Mouse (Mus musculus) limb, embryonic 10.5 days (tissue): ENCODE measurements around the gene Glmn. TPM values are rescaled to one million over a fixed set of nuclear protein-coding genes. Genes with fewer than 3 reads are reported as not detected.

ENCODE experiments used
- DNase-seq: peaks from one replicate; pipeline ENCODE4 v3.0.0-alpha.2; 2017; ENCODE audit warnings: low spot score
- H3K27ac ChIP-seq: fragments of 300-500 bp; sonication (generic); 2 replicates; pipeline ENCODE4 v1.5.1; 2016; ENCODE audit warnings: mild to moderate bottlenecking
- H3K27me3 ChIP-seq: fragments of 300-500 bp; sonication (generic); 2 replicates; pipeline ENCODE4 v1.6.1; 2016; ENCODE audit warnings: low read depth, mild to moderate bottlenecking; ENCODE audit not compliant: poor library complexity, severe bottlenecking
- H3K36me3 ChIP-seq: fragments of 300-500 bp; sonication (generic); 2 replicates; pipeline ENCODE4 v1.6.1; 2016; ENCODE audit warnings: mild to moderate bottlenecking, moderate library complexity
- H3K4me1 ChIP-seq: fragments of 300-500 bp; sonication (generic); 2 replicates; pipeline ENCODE4 v1.6.1; 2016
- H3K4me3 ChIP-seq: fragments of 300-500 bp; sonication (generic); 2 replicates; pipeline ENCODE4 v1.5.1; 2016; ENCODE audit warnings: mild to moderate bottlenecking, moderate library complexity
- H3K9me3 ChIP-seq: fragments of 300-500 bp; sonication (generic); replicated peaks from 2 replicates; pipeline ENCODE4 v1.6.1; 2016; ENCODE audit warnings: mild to moderate bottlenecking
- WGBS: fragments of 180-500 bp; shearing (Covaris S2); methylation state at CpG from one replicate; pipeline ENCODE4 v1.1.7; 2016; 5-methylcytosine and 5-hydroxymethylcytosine counted together
- polyA plus RNA-seq: library from polyadenylated mRNA; unstranded; fragments of >200 nt; fragmentation: Nextera tagmentation; extraction: Ambion mirVana; gene quantifications from 2 replicates; pipeline ENCODE4 v1.2.1, GENCODE M21; 2016

The Glmn gene
- polyA plus RNA-seq, 1 experiment from 2014 or later = 39.0 TPM

DNA sequence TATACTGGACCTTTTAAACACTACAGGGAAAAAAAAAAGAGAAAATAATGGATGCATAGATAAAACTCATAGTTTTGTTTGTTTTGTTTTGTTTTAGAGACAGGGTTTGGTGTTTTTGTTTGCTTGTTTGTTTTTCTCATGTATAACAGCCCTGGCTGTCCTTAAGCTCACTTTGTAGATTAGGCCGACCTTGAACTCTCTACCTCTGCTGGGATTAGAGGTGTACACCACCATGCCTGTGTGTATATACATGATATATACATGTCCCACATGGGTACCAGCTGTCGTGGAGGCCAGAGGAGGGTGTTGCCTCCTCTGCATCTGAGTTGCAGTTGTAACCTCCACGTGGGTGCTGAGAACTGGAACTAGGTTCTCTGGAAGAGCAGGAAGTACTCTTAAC lies 49.2 kb downstream of the Glmn start:
- no peak overlapping the region for H3K27ac ChIP-seq
- no peaks in the 10 kb centered on the region for H3K27me3 ChIP-seq
- H3K9me3 ChIP-seq = no peaks in the 10 kb centered on the region
- no peak overlapping the region for H3K4me3 ChIP-seq
- peaks cover 31% of the 10 kb centered on the region for H3K36me3 ChIP-seq
- DNase-seq = no peak
- WGBS = 91% methylated on average over 3 of the region's 3 CpGs
- H3K4me1 ChIP-seq = no peaks in the 10 kb centered on the region

DNA sequence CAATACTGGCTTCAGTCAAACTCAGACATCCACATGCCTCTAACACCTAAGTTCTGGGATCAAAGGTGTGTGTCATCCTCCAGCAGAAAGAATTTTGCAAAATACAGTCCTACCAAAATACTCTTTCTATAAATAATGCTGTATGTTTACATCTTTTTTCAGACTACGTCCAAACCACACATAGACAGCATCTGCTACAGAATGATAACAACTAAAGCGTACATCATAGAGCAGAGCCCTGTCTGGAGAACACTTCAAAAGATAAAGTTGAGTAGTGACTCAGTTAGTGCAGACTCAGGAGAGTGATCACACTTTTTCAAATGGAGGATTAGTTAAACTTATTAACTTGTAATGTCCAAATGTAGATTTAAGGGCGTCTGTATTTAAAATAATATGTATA lies 49.7 kb downstream of the Glmn start:
- DNase-seq = no peak
- Histone ChIP-seq H3K36me3 (peaks cover 31% of the 10 kb centered on the region), H3K27ac (no peak overlapping the region), H3K4me3 (no peak overlapping the region), H3K4me1 (no peaks in the 10 kb centered on the region), H3K27me3 (no peaks in the 10 kb centered on the region), H3K9me3 (no peaks in the 10 kb centered on the region)
- whole genome bisulfite sequencing = 88% methylated on average over 3 of the region's 3 CpGs

DNA sequence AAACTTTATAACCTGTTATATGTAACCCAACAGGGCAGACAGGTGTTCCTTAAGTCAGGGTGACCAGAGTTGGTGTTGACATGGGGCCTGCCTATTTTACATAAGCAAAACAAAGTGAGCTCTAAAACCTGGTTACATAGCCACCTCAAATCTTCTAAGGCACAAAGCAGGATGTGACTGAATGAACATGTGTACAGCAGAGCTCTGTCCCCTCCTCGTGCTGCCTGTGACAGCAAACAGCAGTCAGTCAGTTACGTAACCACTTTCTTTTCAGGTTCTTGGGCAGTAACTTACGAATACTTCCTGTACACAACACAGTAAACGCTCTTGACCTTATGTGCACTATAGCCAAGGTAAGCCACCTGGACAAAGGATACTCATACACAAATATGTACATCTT lies 51.8 kb downstream of the Glmn start:
- Histone ChIP-seq H3K9me3 (no peaks in the 10 kb centered on the region), H3K36me3 (peaks cover 20% of the 10 kb centered on the region), H3K27ac (no peak overlapping the region), H3K4me1 (no peaks in the 10 kb centered on the region), H3K27me3 (no peaks in the 10 kb centered on the region), H3K4me3 (no peak overlapping the region)
- WGBS = 87% methylated on average over 4 of the region's 4 CpGs
- DNase-seq = no peak

DNA sequence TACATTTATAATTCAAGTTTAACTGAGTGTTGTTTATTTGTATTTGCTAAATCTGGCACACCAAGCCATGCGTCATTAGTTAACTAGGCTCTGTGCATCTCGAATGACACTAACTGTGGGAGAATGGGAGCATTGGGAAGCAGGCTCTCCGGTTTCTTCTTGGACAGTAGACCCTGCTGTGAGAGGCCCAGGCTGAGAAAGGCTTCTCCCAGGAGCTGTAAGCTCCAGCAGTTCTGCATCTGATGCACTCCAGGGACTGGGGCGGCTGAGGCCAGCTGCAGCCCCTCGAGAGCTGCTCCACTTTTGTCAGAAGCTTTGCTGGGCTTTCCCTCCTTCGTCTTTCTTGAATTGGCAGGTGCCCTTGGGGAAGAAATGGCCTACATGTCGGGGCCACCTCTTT lies 56.0 kb downstream of the Glmn start:
- H3K27ac ChIP-seq = no peak overlapping the region
- no peaks in the 10 kb centered on the region for H3K9me3 ChIP-seq
- no peaks in the 10 kb centered on the region for H3K36me3 ChIP-seq
- no peak overlapping the region for H3K4me3 ChIP-seq
- no peak for DNase-seq
- H3K4me1 ChIP-seq = no peaks in the 10 kb centered on the region
- no peaks in the 10 kb centered on the region for H3K27me3 ChIP-seq
- 57% methylated on average over 7 of the region's 7 CpGs for WGBS

DNA sequence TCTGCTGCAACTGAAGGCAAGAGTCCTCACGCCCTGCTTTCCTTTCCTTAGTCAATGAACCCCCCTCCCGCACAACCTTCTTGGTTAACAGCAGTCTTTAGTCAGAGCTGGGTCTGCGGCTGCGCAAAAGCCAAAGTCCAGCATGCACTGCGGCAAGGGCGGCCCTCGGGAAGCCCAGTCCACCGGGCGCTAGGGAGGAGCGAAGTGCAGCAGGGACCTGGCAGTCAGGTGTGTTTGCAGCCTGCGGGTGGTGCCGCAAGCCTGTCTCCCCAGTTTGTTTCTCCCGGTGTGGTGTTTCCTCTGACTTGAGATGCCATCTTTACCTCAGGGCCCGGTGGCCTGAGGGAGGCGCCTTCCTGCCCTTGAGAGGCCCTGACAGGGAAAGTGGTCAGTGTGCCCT lies 63.1 kb downstream of the Glmn start, which contains the start of gene 1700028K03Rik:
Gene 1700028K03Rik (plus strand): TSS at position 129 of the 400 bp plus-strand sequence.
- Histone ChIP-seq H3K4me1 (no peaks in the 10 kb centered on the region), H3K4me3 (no peak within 1 kb of the TSS), H3K36me3 (no peaks in the 10 kb centered on the region), H3K27ac (no peak within 1 kb of the TSS), H3K27me3 (no peaks in the 10 kb centered on the region), H3K9me3 (no peaks in the 10 kb centered on the region)
- 69% methylated on average over 15 of the region's 15 CpGs for WGBS
- DNase-seq = no peak

DNA sequence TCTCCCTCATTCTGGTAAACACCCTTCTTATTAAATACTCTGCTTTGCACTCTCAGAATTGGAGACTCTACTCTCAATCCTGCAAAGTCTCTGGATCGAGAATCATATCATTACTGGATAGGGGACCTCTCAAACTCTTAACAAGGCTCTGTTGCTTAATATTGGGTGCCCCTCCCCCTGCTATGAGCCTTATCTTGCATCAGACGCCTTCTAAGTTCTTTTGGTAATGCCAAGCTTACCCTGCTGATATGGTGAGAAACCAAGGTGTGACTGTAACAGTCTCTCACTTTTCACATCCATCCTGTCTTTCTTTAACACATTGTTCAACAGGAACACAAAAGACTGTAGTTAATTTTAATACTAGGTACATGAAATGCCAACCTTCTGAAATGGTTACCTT lies 64.1 kb downstream of the Glmn start:
- DNase-seq = no peak
- WGBS = 70% methylated on average over 2 of the region's 2 CpGs
- Histone ChIP-seq H3K27me3 (no peaks in the 10 kb centered on the region), H3K4me3 (no peak overlapping the region), H3K36me3 (no peaks in the 10 kb centered on the region), H3K9me3 (no peaks in the 10 kb centered on the region), H3K27ac (no peak overlapping the region), H3K4me1 (no peaks in the 10 kb centered on the region)

DNA sequence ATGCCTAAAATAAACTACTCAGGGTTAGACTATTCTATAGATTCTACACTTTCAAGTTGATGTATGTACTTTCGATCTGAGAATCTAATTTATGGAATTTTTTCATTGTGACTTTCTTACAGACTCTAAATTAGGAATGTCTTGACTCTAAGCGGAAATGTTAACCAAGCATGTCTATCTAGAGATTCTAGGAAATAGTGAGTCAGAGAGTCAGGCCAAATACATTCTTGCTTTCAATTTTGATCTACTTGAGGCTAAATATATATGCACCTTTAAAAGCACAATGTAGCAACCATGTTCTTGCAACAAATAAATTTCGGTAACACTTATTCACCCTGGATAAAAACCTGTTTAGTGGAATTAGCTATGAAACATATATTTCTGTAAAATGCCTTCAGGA lies 68.8 kb downstream of the Glmn start:
- no peaks in the 10 kb centered on the region for H3K4me1 ChIP-seq
- H3K27me3 ChIP-seq = no peaks in the 10 kb centered on the region
- no peak overlapping the region for H3K4me3 ChIP-seq
- no peaks in the 10 kb centered on the region for H3K36me3 ChIP-seq
- DNase-seq = no peak
- no peaks in the 10 kb centered on the region for H3K9me3 ChIP-seq
- 92% methylated on average over 3 of the region's 3 CpGs for WGBS
- H3K27ac ChIP-seq = no peak overlapping the region

DNA sequence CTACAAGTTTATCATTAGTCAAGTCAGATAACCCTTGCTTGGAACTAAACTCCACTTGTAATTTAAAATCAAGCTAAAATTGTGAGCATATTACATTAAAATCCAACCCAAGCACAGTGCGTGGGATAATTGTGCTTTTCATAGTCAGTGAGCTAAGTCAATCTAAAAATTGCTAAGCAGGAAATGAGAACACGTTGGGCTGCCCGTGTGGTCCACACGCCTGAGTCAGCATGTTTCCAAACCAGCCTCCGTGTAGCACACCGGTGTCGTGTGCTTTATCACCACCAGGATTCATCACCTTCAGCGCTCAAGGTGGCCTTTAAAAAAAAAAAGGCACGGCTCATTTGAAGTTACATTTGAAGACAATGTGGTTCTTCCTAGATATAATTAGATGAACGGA lies 73.4 kb downstream of the Glmn start:
- Histone ChIP-seq H3K9me3 (no peaks in the 10 kb centered on the region), H3K4me3 (no peak overlapping the region), H3K4me1 (no peaks in the 10 kb centered on the region), H3K36me3 (no peaks in the 10 kb centered on the region), H3K27me3 (no peaks in the 10 kb centered on the region), H3K27ac (no peak overlapping the region)
- DNase-seq = no peak
- WGBS = 90% methylated on average over 10 of the region's 10 CpGs

DNA sequence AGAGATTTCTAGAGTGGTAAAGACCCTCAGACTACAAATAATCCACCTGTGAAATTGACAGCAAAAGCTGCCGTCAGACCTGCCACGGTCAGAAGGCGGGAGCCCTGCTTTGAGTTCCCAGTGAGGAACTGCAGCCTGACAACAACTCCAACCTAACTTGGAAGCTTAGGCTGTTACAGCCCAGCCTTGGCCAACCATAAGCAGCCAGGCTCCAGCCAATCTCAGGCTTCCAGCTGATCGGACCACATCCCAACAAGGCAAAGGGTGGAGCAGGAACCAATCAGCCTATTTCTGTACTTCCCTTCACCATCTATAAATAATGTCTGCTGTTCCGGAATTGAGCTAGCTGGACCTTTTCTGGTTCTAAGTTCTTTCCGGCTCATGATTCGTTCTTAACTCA lies 75.8 kb downstream of the Glmn start:
- no peaks in the 10 kb centered on the region for H3K36me3 ChIP-seq
- H3K27ac ChIP-seq = no peak overlapping the region
- DNase-seq = no peak
- H3K4me1 ChIP-seq = no peaks in the 10 kb centered on the region
- no peaks in the 10 kb centered on the region for H3K27me3 ChIP-seq
- WGBS = 87% methylated on average over 7 of the region's 7 CpGs
- H3K4me3 ChIP-seq = no peak overlapping the region
- H3K9me3 ChIP-seq = no peaks in the 10 kb centered on the region

DNA sequence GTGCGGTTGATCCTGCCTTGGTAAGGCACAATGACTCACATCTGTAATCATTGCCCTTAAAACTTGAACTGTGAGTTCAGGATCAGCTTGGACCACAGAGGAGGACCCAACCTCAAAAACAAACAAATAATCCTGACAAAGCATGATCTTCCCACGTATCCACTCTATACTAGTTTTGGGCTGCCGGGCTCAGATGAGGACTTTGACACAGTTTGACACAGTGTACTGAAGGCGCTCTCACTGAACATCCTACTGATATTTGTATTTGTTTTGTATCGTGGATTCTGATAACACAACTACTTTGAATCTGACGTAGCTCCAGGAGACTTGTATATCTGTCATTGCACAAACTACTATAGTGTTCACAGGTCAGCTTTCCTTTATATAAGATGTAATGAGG lies 76.3 kb downstream of the Glmn start:
- no peaks in the 10 kb centered on the region for H3K4me1 ChIP-seq
- H3K27me3 ChIP-seq = no peaks in the 10 kb centered on the region
- 95% methylated on average over 6 of the region's 6 CpGs for WGBS
- H3K27ac ChIP-seq = no peak overlapping the region
- H3K9me3 ChIP-seq = no peaks in the 10 kb centered on the region
- H3K4me3 ChIP-seq = no peak overlapping the region
- H3K36me3 ChIP-seq = no peaks in the 10 kb centered on the region
- DNase-seq = no peak

DNA sequence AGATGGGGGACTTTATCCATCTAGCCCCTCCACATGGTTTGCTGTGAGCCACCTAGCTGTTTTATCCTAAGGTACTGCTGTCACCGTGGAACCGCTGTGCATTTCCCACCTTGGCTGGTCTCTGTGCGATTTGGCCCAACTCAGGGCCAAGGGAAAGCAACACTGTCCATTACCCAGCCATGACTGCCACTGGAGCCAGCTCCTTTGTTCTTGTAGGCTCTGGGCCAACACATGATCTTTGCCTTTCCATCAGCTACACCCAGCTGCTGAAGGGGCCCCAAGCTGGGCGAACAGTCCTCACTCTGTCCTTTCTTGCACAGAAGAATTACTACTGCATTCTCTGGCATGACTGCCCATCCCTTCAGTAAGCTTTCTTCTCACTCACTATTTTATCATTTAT lies 79.1 kb downstream of the Glmn start:
- 96% methylated on average over 4 of the region's 4 CpGs for WGBS
- DNase-seq = no peak
- Histone ChIP-seq H3K4me3 (no peak overlapping the region), H3K27me3 (no peaks in the 10 kb centered on the region), H3K4me1 (no peaks in the 10 kb centered on the region), H3K9me3 (no peaks in the 10 kb centered on the region), H3K36me3 (no peaks in the 10 kb centered on the region), H3K27ac (no peak overlapping the region)

DNA sequence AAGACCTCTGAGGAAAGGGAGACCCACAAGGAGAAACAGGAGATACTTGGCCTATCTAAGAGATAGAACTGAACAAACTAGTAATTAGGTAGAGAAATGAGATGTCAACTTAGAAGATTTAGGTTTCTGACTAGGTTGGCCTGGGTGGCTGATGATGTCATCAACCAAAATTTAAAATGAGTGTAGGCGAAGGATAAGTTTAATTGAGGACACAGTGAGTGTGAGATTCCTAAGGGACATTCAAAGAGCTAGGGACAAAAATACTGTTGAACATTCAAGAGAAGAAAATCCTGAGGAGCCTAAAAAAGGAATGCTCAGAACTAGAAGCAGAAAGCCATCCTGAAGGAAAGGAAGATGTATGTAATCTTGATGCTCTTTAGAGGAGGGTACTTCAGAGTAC lies 81.6 kb downstream of the Glmn start:
- no peaks in the 10 kb centered on the region for H3K27me3 ChIP-seq
- no peak for DNase-seq
- no peak overlapping the region for H3K4me3 ChIP-seq
- no peaks in the 10 kb centered on the region for H3K36me3 ChIP-seq
- 95% methylated on average over 1 of the region's 1 CpGs for WGBS
- no peak overlapping the region for H3K27ac ChIP-seq
- no peaks in the 10 kb centered on the region for H3K4me1 ChIP-seq
- no peaks in the 10 kb centered on the region for H3K9me3 ChIP-seq

DNA sequence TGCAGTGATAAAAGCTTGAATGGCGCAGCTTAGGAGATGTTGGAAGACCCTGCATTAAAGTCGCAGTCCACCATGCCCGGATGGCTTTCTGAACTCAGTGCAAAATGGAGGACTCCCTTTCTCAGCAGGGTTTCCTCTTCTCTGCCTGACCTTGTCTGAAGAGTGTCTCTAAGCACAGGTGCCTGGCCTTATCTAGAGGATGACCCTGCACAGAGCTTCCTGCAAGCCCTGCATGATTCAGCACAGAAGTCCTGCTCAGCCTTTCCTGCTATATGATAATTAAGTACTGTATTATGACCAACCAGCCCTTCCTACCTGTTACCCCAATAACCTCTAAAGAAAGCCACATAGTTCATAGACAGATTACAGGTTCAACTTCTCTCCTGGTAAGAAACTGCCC lies 82.2 kb downstream of the Glmn start:
- Histone ChIP-seq H3K27ac (no peak overlapping the region), H3K36me3 (no peaks in the 10 kb centered on the region), H3K4me3 (no peak overlapping the region), H3K27me3 (no peaks in the 10 kb centered on the region), H3K4me1 (no peaks in the 10 kb centered on the region), H3K9me3 (no peaks in the 10 kb centered on the region)
- 94% methylated on average over 3 of the region's 3 CpGs for WGBS
- DNase-seq = no peak

DNA sequence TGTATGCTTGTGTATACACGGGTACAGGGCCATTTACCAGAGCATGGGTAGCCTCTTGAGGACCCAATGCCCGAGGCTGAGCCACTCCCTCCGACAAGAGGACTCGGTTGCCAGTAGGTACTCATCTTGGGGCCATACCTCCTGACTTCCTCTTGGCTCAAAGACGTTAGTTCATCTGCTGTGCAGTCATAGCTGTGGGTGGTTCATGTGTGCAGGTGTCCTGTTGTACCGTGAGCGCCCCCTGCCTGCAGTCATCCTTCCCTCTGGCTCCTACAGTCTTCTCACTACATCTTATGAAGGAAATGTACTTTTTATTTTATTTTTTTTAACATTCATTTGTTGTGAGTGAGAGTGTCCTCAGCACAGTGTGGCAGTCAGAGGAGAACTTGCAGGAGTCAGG lies 84.1 kb downstream of the Glmn start:
- H3K4me1 ChIP-seq = no peaks in the 10 kb centered on the region
- 55% methylated on average over 7 of the region's 7 CpGs for WGBS
- H3K36me3 ChIP-seq = no peaks in the 10 kb centered on the region
- no peaks in the 10 kb centered on the region for H3K27me3 ChIP-seq
- no peaks in the 10 kb centered on the region for H3K9me3 ChIP-seq
- no peak overlapping the region for H3K27ac ChIP-seq
- peak; percentile 54 for DNase-seq
- H3K4me3 ChIP-seq = no peak overlapping the region
